Comparison of ENCODE assay signal across 15 mouse cellular contexts in genomic region chr10:59225137-59225536, GRCm38 (mm10). TPM values are rescaled to one million over a fixed set of nuclear protein-coding genes. Genes with fewer than 3 reads are reported as not detected.
DNase-seq lines count a peak whose midpoint lies in the region; ATAC-seq and TF ChIP-seq lines count a peak whose summit lies in the region.
"Had no signal": no experiment of that assay in that cellular context is flagged by ENCODE, and none has a peak within 500 bp of the region (broad histone marks: within the 10 kb centered on the region; RNA-seq: fewer than 3 reads in every experiment).

No protein-coding gene starts in this region.

- WGBS in embryonic facial prominence, embryonic 14.5 days: 83% methylated on average over 2 of the region's 2 CpGs
- WGBS in embryonic facial prominence, embryonic 10.5 days: 93% methylated on average over 2 of the region's 2 CpGs
- WGBS in liver, postnatal 0 days (ENCODE audit: insufficient replicate concordance): 65% methylated on average over 2 of the region's 2 CpGs
- WGBS in neural tube, embryonic 13.5 days: 93% methylated on average over 2 of the region's 2 CpGs
- WGBS in heart, embryonic 10.5 days: 72% methylated on average over 2 of the region's 2 CpGs

- no peaks in the 10 kb centered on the region for H3K36me3 ChIP-seq in embryonic facial prominence, embryonic 14.5 days (ENCODE audit: control insufficient read depth, insufficient read depth, low read length)
- peaks cover 6% of the 10 kb centered on the region for H3K36me3 ChIP-seq in embryonic facial prominence, embryonic 10.5 days (replicated peaks)
- no peaks in the 10 kb centered on the region for H3K36me3 ChIP-seq in liver, postnatal 0 days (replicated peaks; ENCODE audit: insufficient read depth, low read length)
- H3K36me3 ChIP-seq in CH12.LX (replicated peaks in 1 of 2; ENCODE audit: control insufficient read depth in 1 of 2, insufficient read depth in 1 of 2, low read length in 1 of 2): peaks cover 5 to 21% of the 10 kb centered on the region in 2 experiments
- H3K36me3 ChIP-seq in neural tube, embryonic 13.5 days: no peaks in the 10 kb centered on the region
- no peaks in the 10 kb centered on the region for H3K36me3 ChIP-seq in heart, embryonic 10.5 days

- no peaks in the 10 kb centered on the region for H3K9me3 ChIP-seq in embryonic facial prominence, embryonic 14.5 days (ENCODE audit: control insufficient read depth, low read length)
- H3K9me3 ChIP-seq in embryonic facial prominence, embryonic 10.5 days: no peaks in the 10 kb centered on the region
- H3K9me3 ChIP-seq in liver, postnatal 0 days (ENCODE audit: low read length): no peaks in the 10 kb centered on the region
- peaks cover 1% of the 10 kb centered on the region for H3K9me3 ChIP-seq in CH12.LX (replicated peaks; ENCODE audit: low read length)
- no peaks in the 10 kb centered on the region for H3K9me3 ChIP-seq in neural tube, embryonic 13.5 days
- H3K9me3 ChIP-seq in heart, embryonic 10.5 days: no peaks in the 10 kb centered on the region

- dilution Hi-C loops in CH12.LX (cut with MboI; ENCODE audit: extremely low pct_ligation_motif_present, extremely low pct_unique_long_range_greater_than_20kb, low sequenced_read_pairs): no loop called here

- no peak; the same call in none of the 2 replicates for TF ChIP-seq RAD21 in CH12.LX (IDR thresholded peaks at IDR 0.05; ENCODE audit: low read depth, low read length)

- no peak for DNase-seq in embryonic facial prominence, embryonic 14.5 days (ENCODE audit: low spot score)
- no peak for DNase-seq in embryonic facial prominence, embryonic 10.5 days (ENCODE audit: low spot score)
- DNase-seq in liver, postnatal 0 days: no peak
- DNase-seq in liver (no peak), CH12.LX (ENCODE audit: extremely low read depth) (peak; percentile 79)
- no peak for DNase-seq in heart, embryonic 10.5 days (ENCODE audit: low spot score)
- DNase-seq in cerebellum, postnatal 4 days (ENCODE audit: low spot score in 2 of 2): no peak
- DNase-seq: cerebellum, adult 8-10 months; heart, adult 11 months; heart, postnatal 10 days; kidney, adult 8-10 months; right cerebral cortex, postnatal 25 days; thymus, postnatal 14 days had no signal

- no peak for TF ChIP-seq EP300 in liver, postnatal 0 days (IDR thresholded peaks at IDR 0.05; ENCODE audit: low read depth)
- peak; percentile 62 for TF ChIP-seq EP300 in CH12.LX (IDR thresholded peaks at IDR 0.05; ENCODE audit: low read length)

- no peaks in the 10 kb centered on the region for H3K27me3 ChIP-seq in embryonic facial prominence, embryonic 14.5 days (replicated peaks; ENCODE audit: control insufficient read depth, insufficient read depth, low read length)
- peaks cover 10% of the 10 kb centered on the region; the same call in 1 of the 2 replicates for H3K27me3 ChIP-seq in embryonic facial prominence, embryonic 10.5 days (replicated peaks; ENCODE audit: low read depth, poor library complexity, severe bottlenecking)
- H3K27me3 ChIP-seq in liver, postnatal 0 days (ENCODE audit: insufficient read depth, low read length): peaks cover 23% of the 10 kb centered on the region
- no peaks in the 10 kb centered on the region for H3K27me3 ChIP-seq in CH12.LX (replicated peaks)
- H3K27me3 ChIP-seq in neural tube, embryonic 13.5 days: no peaks in the 10 kb centered on the region
- H3K27me3 ChIP-seq in heart, embryonic 10.5 days (ENCODE audit: insufficient read depth, poor library complexity, severe bottlenecking): no peaks in the 10 kb centered on the region

- H3K4me3 ChIP-seq in embryonic facial prominence, embryonic 14.5 days (ENCODE audit: low read depth, low read length): no peak overlapping the region
- no peak overlapping the region for H3K4me3 ChIP-seq in embryonic facial prominence, embryonic 10.5 days
- H3K4me3 ChIP-seq in liver, postnatal 0 days (ENCODE audit: low read depth, low read length): no peak overlapping the region
- peak overlapping the region; percentile 46 to 91 (median 69) for H3K4me3 ChIP-seq in CH12.LX (replicated peaks in 1 of 3; ENCODE audit: low read depth in 2 of 3, low read length in 2 of 3, poor library complexity in 1 of 3)
- no peak overlapping the region for H3K4me3 ChIP-seq in neural tube, embryonic 13.5 days
- H3K4me3 ChIP-seq in heart, embryonic 10.5 days: no peak overlapping the region

- 0 out of 2 replicates have a peak, but pooled peaks have one; percentile 31 for TF ChIP-seq POLR2A in CH12.LX (IDR thresholded peaks at IDR 0.05; ENCODE audit: low read depth, low read length)

- H3K27ac ChIP-seq in embryonic facial prominence, embryonic 14.5 days (replicated peaks; ENCODE audit: low read depth, low read length): no peak overlapping the region
- no peak overlapping the region for H3K27ac ChIP-seq in embryonic facial prominence, embryonic 10.5 days (replicated peaks)
- no peak overlapping the region for H3K27ac ChIP-seq in liver, postnatal 0 days (ENCODE audit: low read depth)
- peak overlapping the region; percentile 31; the same call in 1 of the 2 replicates for H3K27ac ChIP-seq in CH12.LX (ENCODE audit: insufficient read depth, low read depth)
- no peak overlapping the region for H3K27ac ChIP-seq in neural tube, embryonic 13.5 days (replicated peaks)
- no peak overlapping the region for H3K27ac ChIP-seq in heart, embryonic 10.5 days

- in situ Hi-C loops in CH12.LX (cut with MboI; ENCODE audit: low pct_ligation_motif_present, low pct_unique_long_range_greater_than_20kb, low sequenced_read_pairs): loop anchor here (10.0 kb wide), 1 partner anchor 60 kb away; no protein-coding TSS in a partner anchor

- ATAC-seq in embryonic facial prominence, embryonic 14.5 days (ENCODE audit: low read depth): no peak
- ATAC-seq in liver, postnatal 0 days: no peak
- ATAC-seq in neural tube, embryonic 13.5 days (ENCODE audit: low read depth): no peak

- peaks cover 38% of the 10 kb centered on the region for H3K79me2 ChIP-seq in CH12.LX (replicated peaks; ENCODE audit: control insufficient read depth, extremely low read depth, insufficient read depth, poor library complexity, severe bottlenecking)

- TF ChIP-seq CTCF in liver, postnatal 0 days (IDR thresholded peaks at IDR 0.05; ENCODE audit: low read depth): no peak
- no peak for TF ChIP-seq CTCF in CH12.LX (conservative IDR thresholded peaks at IDR 0.05 in 1 of 2, IDR thresholded peaks at IDR 0.05 in 1 of 2; ENCODE audit: low read depth in 2 of 2, low read length in 2 of 2)

- H3K9ac ChIP-seq in embryonic facial prominence, embryonic 14.5 days (ENCODE audit: low read depth, low read length): no peak overlapping the region
- H3K9ac ChIP-seq in liver, postnatal 0 days (replicated peaks): no peak overlapping the region
- H3K9ac ChIP-seq in CH12.LX (ENCODE audit: insufficient read depth, low read depth): peak overlapping the region; percentile 48; the same call in 1 of the 2 replicates
- no peak overlapping the region for H3K9ac ChIP-seq in neural tube, embryonic 13.5 days

- peaks cover 21% of the 10 kb centered on the region for H3K4me1 ChIP-seq in embryonic facial prominence, embryonic 14.5 days (ENCODE audit: control insufficient read depth, insufficient read depth, low read length)
- peaks cover 22% of the 10 kb centered on the region for H3K4me1 ChIP-seq in embryonic facial prominence, embryonic 10.5 days
- peaks cover 16% of the 10 kb centered on the region; the same call in 1 of the 2 replicates for H3K4me1 ChIP-seq in liver, postnatal 0 days (ENCODE audit: insufficient read depth)
- H3K4me1 ChIP-seq in CH12.LX (ENCODE audit: control insufficient read depth in 1 of 2, insufficient read depth in 2 of 2): peaks cover 6 to 34% of the 10 kb centered on the region in 2 experiments
- H3K4me1 ChIP-seq in neural tube, embryonic 13.5 days (replicated peaks): peaks cover 27% of the 10 kb centered on the region
- H3K4me1 ChIP-seq in heart, embryonic 10.5 days: peaks cover 13% of the 10 kb centered on the region

- peak overlapping the region; percentile 23; the same call in 1 of the 2 replicates for H3K4me2 ChIP-seq in embryonic facial prominence, embryonic 14.5 days (ENCODE audit: low read depth, low read length)
- peak overlapping the region; percentile 22; the same call in 1 of the 2 replicates for H3K4me2 ChIP-seq in liver, postnatal 0 days (ENCODE audit: low read depth, low read length)
- H3K4me2 ChIP-seq in CH12.LX (ENCODE audit: insufficient read depth, low read depth, poor library complexity, severe bottlenecking): peak overlapping the region; percentile 19
- 0 out of 2 replicates have a peak overlapping the region, but pooled peaks have one; percentile 3 for H3K4me2 ChIP-seq in neural tube, embryonic 13.5 days
- H3K4me2 ChIP-seq: liver, embryonic 11.5 days had no signal

TF ChIP-seq in CH12.LX, 34 proteins besides CTCF, POLR2A, EP300 and RAD21 (continues in another document):
- TF ChIP-seq MAFK (IDR thresholded peaks at IDR 0.05; ENCODE audit: insufficient replicate concordance, low read length) (no peak), MYC (IDR thresholded peaks at IDR 0.05; ENCODE audit: low read depth, low read length) (peak; percentile 80), JUND (conservative IDR thresholded peaks at IDR 0.05; ENCODE audit: low read depth, low read length) (no peak), ZKSCAN1 (IDR thresholded peaks at IDR 0.05; ENCODE audit: borderline replicate concordance, low read depth, low read length) (no peak), TCF12 (IDR thresholded peaks at IDR 0.05; ENCODE audit: low read depth, low read length) (peak; percentile 41; the same call in 1 of the 2 replicates)

RNA-seq across cellular contexts. Expression of gene Sowahc, which starts 3.4 kb away (rescaled TPM):
- 9.1 and 10.0 TPM in 2 replicates for polyA plus RNA-seq in embryonic facial prominence, embryonic 14.5 days (2014; fragmentation: Nextera tagmentation; extraction: Ambion mirVana)
- 12.4 and 12.8 TPM in 2 replicates for polyA plus RNA-seq in embryonic facial prominence, embryonic 10.5 days (2016; fragmentation: Nextera tagmentation; extraction: Ambion mirVana)
- polyA plus RNA-seq in liver, postnatal 0 days (2015; fragmentation: Nextera tagmentation; extraction: Ambion mirVana): 1.3 and 1.6 TPM in 2 replicates
- 25.1 and 25.9 TPM in 2 replicates for total RNA-seq in CH12.LX (2012; rRNA removed)
- total RNA-seq in CH12.LX (2014; rRNA removed): 50.0 and 52.2 TPM in 2 replicates
- polyA plus RNA-seq in CH12.LX (2012; ENCODE audit: insufficient read length, low read depth): 19.1 and 19.9 TPM in 2 replicates
- 15.2 and 15.8 TPM in 2 replicates for polyA plus RNA-seq in neural tube, embryonic 13.5 days (2015; fragmentation: Nextera tagmentation; extraction: Ambion mirVana)
- 4.7 and 6.3 TPM in 2 replicates for polyA plus RNA-seq in heart, embryonic 10.5 days (2016; fragmentation: Nextera tagmentation; extraction: Ambion mirVana)

RNA-seq across cellular contexts. Expression of gene Sept10, which starts 3.5 kb away (rescaled TPM):
- polyA plus RNA-seq in embryonic facial prominence, embryonic 14.5 days (2014; fragmentation: Nextera tagmentation; extraction: Ambion mirVana): 40.5 and 47.1 TPM in 2 replicates
- 36.8 and 37.3 TPM in 2 replicates for polyA plus RNA-seq in embryonic facial prominence, embryonic 10.5 days (2016; fragmentation: Nextera tagmentation; extraction: Ambion mirVana)
- 11.6 and 11.8 TPM in 2 replicates for polyA plus RNA-seq in liver, postnatal 0 days (2015; fragmentation: Nextera tagmentation; extraction: Ambion mirVana)
- total RNA-seq in CH12.LX (2012; rRNA removed): 8.5 and 10.3 TPM in 2 replicates
- total RNA-seq in CH12.LX (2014; rRNA removed): 13.1 and 14.9 TPM in 2 replicates
- polyA plus RNA-seq in CH12.LX (2012; ENCODE audit: insufficient read length, low read depth): 6.9 and 8.9 TPM in 2 replicates
- 19.1 and 21.5 TPM in 2 replicates for polyA plus RNA-seq in neural tube, embryonic 13.5 days (2015; fragmentation: Nextera tagmentation; extraction: Ambion mirVana)
- polyA plus RNA-seq in heart, embryonic 10.5 days (2016; fragmentation: Nextera tagmentation; extraction: Ambion mirVana): 35.6 and 37.9 TPM in 2 replicates

Comparison
In these comparisons a context has a peak if more than half of its experiments do, and no peak if none do; other contexts are left out.
1. H3K4me3 ChIP-seq: peak in CH12.LX (3 of 3); none in embryonic facial prominence, embryonic 14.5 days (single experiment), embryonic facial prominence, embryonic 10.5 days (single experiment), liver, postnatal 0 days (single experiment), neural tube, embryonic 13.5 days (single experiment) and heart, embryonic 10.5 days (single experiment).
2. Peak in every context shown above with its lines, with median percentiles within 50 percentile points of each other: H3K4me2 ChIP-seq.